Mouse (Mus musculus) kidney, adult 2 months (tissue): Measurements from ENCODE around the gene Olfr870. TPM values are rescaled to one million over a fixed set of nuclear protein-coding genes. Genes with fewer than 3 reads are reported as not detected.
"Not testable (repeated sequence)": the region's sequence is repeated elsewhere in the genome, so short reads cannot be mapped to it uniquely, and the experiment has no call there.

Experiments used
- DNase-seq: peaks from one replicate; pipeline ENCODE4 v3.0.0; 2021
- H3K27ac ChIP-seq: fragments of 200-500 bp; 2 replicates; pipeline ENCODE4 v1.5.1; 2012; ENCODE audit warnings: low read depth, low read length, control low read depth, inconsistent platforms; ENCODE audit not compliant: insufficient read depth
- H3K27me3 ChIP-seq: fragments of 200-500 bp; replicated peaks from 2 replicates; pipeline ENCODE4 v1.6.1; 2012; ENCODE audit warnings: mild to moderate bottlenecking, moderate library complexity, low read length, inconsistent platforms; ENCODE audit not compliant: control insufficient read depth, insufficient read depth
- H3K36me3 ChIP-seq: fragments of 200-500 bp; 2 replicates; pipeline ENCODE4 v1.6.1; 2012; ENCODE audit warnings: mild to moderate bottlenecking, moderate library complexity, low read length, inconsistent platforms; ENCODE audit not compliant: control insufficient read depth, insufficient read depth
- H3K4me1 ChIP-seq: fragments of 200-500 bp; 2 replicates; pipeline ENCODE4 v1.6.1; 2011; ENCODE audit warnings: low read length; ENCODE audit not compliant: control insufficient read depth, insufficient read depth
- H3K4me3 ChIP-seq: fragments of 200-500 bp; 2 replicates; pipeline ENCODE4 v1.5.1; 2011; ENCODE audit warnings: mild to moderate bottlenecking, low read depth, low read length, control low read depth; ENCODE audit not compliant: insufficient read depth
- CTCF ChIP-seq: fragments of 200-500 bp; conservative IDR thresholded peaks from 2 replicates; pipeline ENCODE4 v1.5.1; 2011; ENCODE audit warnings: low read depth, mild to moderate bottlenecking, control low read depth, low read length, moderate library complexity, mixed read lengths; ENCODE audit not compliant: insufficient read depth, insufficient read length
- POLR2A ChIP-seq: fragments of 200-500 bp; IDR thresholded peaks from one replicate; pipeline ENCODE4 v1.6.1; 2011; ENCODE audit warnings: low read depth, low read length, control low read depth
- WGBS: fragments of 180-500 bp; shearing (Covaris S2); methylation state at CpG from one replicate; pipeline ENCODE4 v1.1.7; 2018; 5-methylcytosine and 5-hydroxymethylcytosine counted together
- polyA plus RNA-seq: library from polyadenylated mRNA; depleted of rRNA; stranded (reverse); fragments of >200 nt; gene quantifications from 2 replicates; pipeline ENCODE4 v1.2.3, GENCODE M21; 2012; rRNA removed

Olfr870 gene
- not detected in 2 replicates for polyA plus RNA-seq

DNA sequence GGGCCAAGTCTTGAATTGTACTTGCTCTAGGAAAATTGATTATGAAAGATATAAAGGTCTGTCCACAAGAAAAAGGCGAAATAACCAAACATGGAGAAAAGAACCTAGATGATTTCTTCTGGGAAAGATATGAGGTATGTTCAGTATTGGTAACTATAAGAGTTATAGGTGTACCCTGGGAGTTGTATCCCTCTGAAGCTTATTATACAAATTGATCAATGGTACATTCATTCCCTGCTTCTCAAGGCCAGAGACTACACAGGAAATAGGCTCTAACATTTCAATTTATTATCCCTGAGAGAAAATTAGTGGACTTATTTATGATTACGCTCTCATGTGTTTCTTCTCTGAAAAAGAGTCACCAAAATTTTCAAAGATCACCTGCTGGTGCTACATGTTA, at the start of gene Olfr870:
Olfr870 (minus strand) TSS at position 101 of the 400 bp plus-strand sequence.
- Histone ChIP-seq H3K4me3 (no peak within 1 kb of the TSS), H3K4me1 (no peaks in the 10 kb centered on the region), H3K27ac (no peak within 1 kb of the TSS), H3K27me3 (no peaks in the 10 kb centered on the region), H3K36me3 (no peaks in the 10 kb centered on the region)
- no peak for DNase-seq
- TF ChIP-seq POLR2A (no peak), CTCF (no peak)
- WGBS, result 78% methylated on average over 2 of the region's 2 CpGs

DNA sequence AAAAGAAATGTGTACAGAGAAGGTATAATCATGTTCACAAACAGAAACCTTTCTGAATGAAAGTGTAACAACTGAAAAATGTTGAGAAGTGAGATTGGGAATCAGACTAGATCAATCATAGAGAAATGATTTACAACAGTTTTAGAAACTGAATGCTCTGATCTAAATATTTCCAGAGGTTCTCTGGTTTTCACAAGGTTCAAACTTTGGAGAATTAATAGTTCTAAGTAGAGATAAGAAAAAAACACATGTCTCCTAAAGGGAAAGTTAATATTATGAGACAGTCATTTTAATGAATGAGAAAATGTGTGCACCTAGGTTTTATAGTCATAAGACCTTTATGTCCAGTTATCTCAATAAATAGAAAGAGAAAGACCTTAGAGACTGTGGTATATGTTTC, 38.0 kb upstream of the Olfr870 start, which contains the start of gene Olfr871:
Olfr871 (plus strand) TSS at position 301 of the 400 bp plus-strand sequence.
- no peak within 1 kb of the TSS for H3K27ac ChIP-seq
- no peak for DNase-seq
- H3K4me1 ChIP-seq, result no peaks in the 10 kb centered on the region
- TF ChIP-seq CTCF (no peak), POLR2A (no peak)
- H3K4me3 ChIP-seq, result no peak within 1 kb of the TSS
- no peaks in the 10 kb centered on the region for H3K36me3 ChIP-seq
- no peaks in the 10 kb centered on the region for H3K27me3 ChIP-seq

DNA sequence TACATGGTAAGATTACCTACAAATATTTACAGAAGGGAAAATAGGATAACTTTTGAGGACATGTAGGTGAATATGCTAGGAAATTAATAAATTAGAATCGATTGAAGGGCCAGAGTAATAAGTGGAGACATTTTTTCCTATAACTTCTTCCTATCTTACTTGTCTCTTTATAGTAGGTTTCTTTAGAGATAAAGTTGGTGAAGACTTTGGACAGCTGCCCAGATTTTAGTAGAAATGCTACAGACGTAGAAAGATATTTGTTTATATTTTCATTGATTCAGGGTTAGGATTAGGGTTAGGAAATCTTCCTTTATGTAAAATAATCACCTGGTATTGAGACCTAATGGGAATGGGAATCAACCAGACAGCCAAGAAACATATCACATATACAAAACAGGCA, 37.6 kb upstream of the Olfr870 start:
- 51% methylated on average over 2 of the region's 2 CpGs for WGBS
- no peak for DNase-seq
- Histone ChIP-seq H3K4me3 (no peak overlapping the region), H3K36me3 (no peaks in the 10 kb centered on the region), H3K27me3 (no peaks in the 10 kb centered on the region), H3K27ac (no peak overlapping the region), H3K4me1 (no peaks in the 10 kb centered on the region)
- TF ChIP-seq CTCF (no peak), POLR2A (no peak)

GRCm38 (mm10) chr9:20210812-20211211, 37.0 kb upstream of the Olfr870 start:
- H3K36me3 ChIP-seq, result no peaks in the 10 kb centered on the region
- H3K27me3 ChIP-seq, result no peaks in the 10 kb centered on the region
- no peaks in the 10 kb centered on the region for H3K4me1 ChIP-seq
- H3K4me3 ChIP-seq, result no peak overlapping the region
- no peak overlapping the region for H3K27ac ChIP-seq
- no peak for DNase-seq
- TF ChIP-seq CTCF, result no peak
- no peak for TF ChIP-seq POLR2A
- 35% methylated on average over 1 of the region's 1 CpGs for WGBS

DNA sequence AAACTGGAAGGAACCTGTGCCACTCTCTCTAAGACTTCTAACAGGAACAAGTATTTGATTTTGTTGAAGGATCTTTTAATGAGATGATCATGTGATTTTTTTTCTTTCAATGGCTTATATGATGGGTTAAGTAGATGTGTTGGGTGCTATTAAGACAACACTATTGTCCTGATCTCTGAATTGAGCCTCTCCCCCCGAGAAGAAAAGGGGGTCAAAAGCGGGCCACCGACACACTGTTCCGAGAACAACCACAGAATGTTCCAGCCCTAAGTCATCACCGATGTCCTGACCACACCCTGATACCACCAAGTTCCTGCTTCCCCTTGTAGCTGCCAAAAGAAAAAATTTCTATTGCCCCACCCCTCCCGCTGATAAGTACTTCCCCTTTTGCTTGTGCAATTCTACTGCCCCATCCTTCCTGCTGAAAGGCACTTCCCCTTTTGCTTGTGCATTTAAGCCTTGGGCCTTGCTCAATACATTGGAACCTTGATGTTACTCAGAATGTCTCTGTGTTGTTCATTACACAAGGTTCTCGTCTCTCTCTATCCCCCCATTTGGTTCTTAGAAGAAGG, 29.6 kb upstream of the Olfr870 start:
- H3K36me3 ChIP-seq, H3K4me3 ChIP-seq, H3K27me3 ChIP-seq, H3K27ac ChIP-seq, DNase-seq, H3K4me1 ChIP-seq: not testable (repeated sequence)
- 88% methylated on average over 7 of the region's 7 CpGs for WGBS

GRCm38 (mm10) chr9:20202131-20202530, 28.3 kb upstream of the Olfr870 start:
- no peaks in the 10 kb centered on the region for H3K36me3 ChIP-seq
- no peaks in the 10 kb centered on the region for H3K27me3 ChIP-seq
- no peaks in the 10 kb centered on the region for H3K4me1 ChIP-seq
- 61% methylated on average over 1 of the region's 1 CpGs for WGBS
- TF ChIP-seq POLR2A (no peak), CTCF (no peak)
- DNase-seq, result no peak
- no peak overlapping the region for H3K4me3 ChIP-seq
- H3K27ac ChIP-seq, result no peak overlapping the region

DNA sequence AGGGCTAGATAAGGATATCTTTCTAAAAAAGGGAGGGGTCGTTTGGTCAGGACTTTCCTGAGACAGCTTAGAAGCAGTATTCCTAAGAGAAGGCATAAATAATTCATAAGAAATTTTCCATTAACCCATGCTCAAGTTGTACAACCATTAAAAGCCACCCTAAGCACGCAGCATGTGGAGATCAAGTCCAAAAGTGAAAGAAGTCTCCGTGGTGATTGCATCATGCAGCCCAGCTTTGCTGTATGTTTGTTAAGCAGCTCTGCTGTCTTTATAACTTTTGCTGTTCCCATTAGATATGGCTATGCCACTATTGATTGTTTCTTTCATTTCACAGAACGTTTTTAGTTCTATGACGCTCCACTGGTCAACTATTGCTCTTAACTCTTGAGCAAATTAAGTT, 5.6 kb upstream of the Olfr870 start:
- Histone ChIP-seq H3K36me3 (no peaks in the 10 kb centered on the region), H3K27me3 (no peaks in the 10 kb centered on the region), H3K4me3 (no peak overlapping the region), H3K27ac (no peak overlapping the region), H3K4me1 (no peaks in the 10 kb centered on the region)
- no peak for DNase-seq
- TF ChIP-seq CTCF (no peak), POLR2A (no peak)
- WGBS, result 61% methylated on average over 5 of the region's 5 CpGs

DNA sequence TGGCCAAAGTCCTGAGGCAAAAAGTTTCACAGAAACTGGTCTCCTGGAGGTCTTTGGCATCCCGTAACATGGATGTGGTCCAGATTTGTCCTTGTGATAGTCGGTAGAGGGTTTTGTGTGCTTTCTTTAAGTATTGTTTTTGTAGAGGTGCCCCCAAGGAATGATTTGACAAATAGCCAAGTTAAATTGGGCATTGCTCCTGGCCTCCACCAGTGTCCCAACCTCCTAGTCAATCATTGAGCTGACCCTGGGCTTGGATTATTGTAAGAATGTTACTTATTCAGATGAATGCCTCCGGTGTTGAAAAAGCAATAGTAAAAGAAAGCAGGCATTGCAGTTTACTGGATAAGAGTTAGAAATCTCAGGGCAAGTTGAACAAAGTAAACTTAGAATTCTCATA, 24.2 kb downstream of the Olfr870 start:
- Histone ChIP-seq H3K27ac (no peak overlapping the region), H3K4me3 (no peak overlapping the region), H3K4me1 (peaks cover 3% of the 10 kb centered on the region; the same call in 1 of the 2 replicates), H3K36me3 (no peaks in the 10 kb centered on the region), H3K27me3 (no peaks in the 10 kb centered on the region)
- DNase-seq, result peak; percentile 69
- no peak for TF ChIP-seq CTCF
- TF ChIP-seq POLR2A, result no peak
- WGBS, result 64% methylated on average over 3 of the region's 3 CpGs
